Mouse (Mus musculus) Patski (cell line): ENCODE measurements around the gene Mapk13. TPM values are rescaled to one million over a fixed set of nuclear protein-coding genes. Genes with fewer than 3 reads are reported as not detected.

ENCODE experiments used
- ATAC-seq: fragments of 100-300 bp; one replicate; pipeline ENCODE4 v1.8.0; 2021
- CTCF ChIA-PET: fragments of 350-600 bp; sonication (Branson Sonifier 250); formaldehyde crosslinking; loops from one replicate; lab custom pipeline; 2022; ENCODE audit warnings: inconsistent platforms; lab: Charles Lee
- POLR2A ChIA-PET: fragments of 350-600 bp; sonication (Branson Sonifier 250); formaldehyde crosslinking; loops from one replicate; lab custom pipeline; 2022; ENCODE audit warnings: antibody characterized with exemption, inconsistent platforms; lab: Charles Lee
- DNase-seq: peaks from one replicate; pipeline ENCODE4 v3.0.0-alpha.2; 2011; ENCODE audit warnings: low read depth, low spot score
- H3K27me3 ChIP-seq: fragments of 371-371 bp; one replicate; pipeline ENCODE4 v1.5.1; 2021
- CTCF ChIP-seq: fragments of 100-300 bp; IDR thresholded peaks from one replicate; pipeline ENCODE4 v1.5.1; 2021
- in situ Hi-C: fragments of 300-500 bp; cut with MboI; formaldehyde crosslinking; loops from 3 replicates; pipeline ENCODE4 v1.11.1; 2018; ENCODE audit warnings: low pct_unique_long_range_greater_than_20kb, mixed read lengths
- polyA plus RNA-seq: library from polyadenylated mRNA; unstranded; gene quantifications from one replicate; pipeline ENCODE4 v1.2.3, GENCODE M21; 2021

Gene Mapk13
- polyA plus RNA-seq, 1 experiment from 2014 or later, result 0.23 TPM

- peaks cover 3% of the 10 kb centered on the region for H3K27me3 ChIP-seq
- in situ Hi-C loops, result no loop called here
- ATAC-seq (no peak), DNase-seq (no peak)
- CTCF ChIA-PET, result no interaction called here
- TF ChIP-seq CTCF, result no peak
- POLR2A ChIA-PET, result no interaction called here
Observed at GRCm38 (mm10) chr17:28775161-28775560, 6.1 kb downstream of the Mapk13 start.

- no peak for ATAC-seq
- in situ Hi-C loops, result no loop called here
- TF ChIP-seq CTCF, result no peak
- POLR2A ChIA-PET, result no interaction called here
- CTCF ChIA-PET, result no interaction called here
- no peak for DNase-seq
- H3K27me3 ChIP-seq, result no peaks in the 10 kb centered on the region
Observed at GRCm38 (mm10) chr17:28776817-28777216, 7.7 kb downstream of the Mapk13 start.

GRCm38 (mm10) chr17:28777231-28778005 lies 8.3 kb downstream of the Mapk13 start:
- in situ Hi-C loops, result no loop called here
- no peaks in the 10 kb centered on the region for H3K27me3 ChIP-seq
- POLR2A ChIA-PET, result no interaction called here
- no peak for TF ChIP-seq CTCF
- ATAC-seq (no peak), DNase-seq (no peak)
- CTCF ChIA-PET, result no interaction called here

GRCm38 (mm10) chr17:28779735-28780134 lies 10.6 kb downstream of the Mapk13 start:
- H3K27me3 ChIP-seq, result no peaks in the 10 kb centered on the region
- CTCF ChIA-PET, result no interaction called here
- in situ Hi-C loops, result no loop called here
- no peak for DNase-seq
- POLR2A ChIA-PET, result no interaction called here
- ATAC-seq, result no peak
- TF ChIP-seq CTCF, result no peak

- H3K27me3 ChIP-seq, result no peaks in the 10 kb centered on the region
- in situ Hi-C loops, result no loop called here
- POLR2A ChIA-PET, result no interaction called here
- no peak for TF ChIP-seq CTCF
- ATAC-seq (no peak), DNase-seq (no peak)
- CTCF ChIA-PET, result no interaction called here
Observed at GRCm38 (mm10) chr17:28780836-28781235, 11.7 kb downstream of the Mapk13 start.

GRCm38 (mm10) chr17:28781290-28782045 lies 12.4 kb downstream of the Mapk13 start:
- ChIA-PET POLR2A (no interaction called here), CTCF (no interaction called here)
- no peaks in the 10 kb centered on the region for H3K27me3 ChIP-seq
- ATAC-seq (no peak), DNase-seq (no peak)
- TF ChIP-seq CTCF, result no peak
- in situ Hi-C loops, result no loop called here

- in situ Hi-C loops, result no loop called here
- CTCF ChIA-PET, result no interaction called here
- POLR2A ChIA-PET, result no interaction called here
- DNase-seq (no peak), ATAC-seq (no peak)
- H3K27me3 ChIP-seq, result no peaks in the 10 kb centered on the region
- no peak for TF ChIP-seq CTCF
Observed at GRCm38 (mm10) chr17:28785036-28785435, 15.9 kb downstream of the Mapk13 start.

GRCm38 (mm10) chr17:28787507-28787906 lies 18.4 kb downstream of the Mapk13 start:
- TF ChIP-seq CTCF, result no peak
- POLR2A ChIA-PET, result no interaction called here
- no peak for DNase-seq
- no peaks in the 10 kb centered on the region for H3K27me3 ChIP-seq
- in situ Hi-C loops, result no loop called here
- no peak for ATAC-seq
- CTCF ChIA-PET, result no interaction called here

GRCm38 (mm10) chr17:28797031-28797430 lies 27.9 kb downstream of the Mapk13 start:
- TF ChIP-seq CTCF, result no peak
- POLR2A ChIA-PET, result no interaction called here
- H3K27me3 ChIP-seq, result no peaks in the 10 kb centered on the region
- CTCF ChIA-PET, result no interaction called here
- in situ Hi-C loops, result no loop called here
- ATAC-seq (no peak), DNase-seq (no peak)

GRCm38 (mm10) chr17:28799291-28800160 lies 30.4 kb downstream of the Mapk13 start:
- POLR2A ChIA-PET, result interaction anchor here (0.7 to 1.2 kb wide), 4 partner anchors 24 to 174 kb away, joined by 3 to 4 read pairs (median 3); no protein-coding TSS in a partner anchor
- CTCF ChIA-PET, result interaction anchor here (1.2 kb wide), 1 partner anchor 35 kb away, joined by 4 read pairs; no protein-coding TSS in a partner anchor

More at GRCm38 (mm10) chr17:28799291-28800160, 30.4 kb downstream of the Mapk13 start:
- no peak for TF ChIP-seq CTCF
- ATAC-seq (no peak), DNase-seq (no peak)
- in situ Hi-C loops, result no loop called here
- no peaks in the 10 kb centered on the region for H3K27me3 ChIP-seq
